Mouse (Mus musculus) C2C12 (cell line): ENCODE results near the gene Zbtb17.

Source experiments
- CTCF ChIP-seq: IDR thresholded peaks from one replicate; pipeline ENCODE4 v1.5.1; 2011; ENCODE audit not compliant: control insufficient read depth, insufficient read depth, insufficient read length
- MAX ChIP-seq: IDR thresholded peaks from one replicate; pipeline ENCODE4 v1.6.1; 2011; ENCODE audit warnings: mild to moderate bottlenecking, control low read depth
- MYOD1 ChIP-seq: IDR thresholded peaks from one replicate; pipeline ENCODE4 v1.6.1; 2011; ENCODE audit warnings: low read depth; ENCODE audit not compliant: control insufficient read depth, insufficient read length
- USF1 ChIP-seq: IDR thresholded peaks from one replicate; pipeline ENCODE4 v1.6.1; 2011; ENCODE audit warnings: low read depth, mild to moderate bottlenecking, control low read depth, moderate library complexity

- no peak for TF ChIP-seq CTCF
- no peak for TF ChIP-seq MYOD1
- TF ChIP-seq USF1, result no peak
- no peak for TF ChIP-seq MAX
Measured at GRCm38 (mm10) chr4:141460481-141460880, 16.0 kb downstream of the Zbtb17 start.
